Mouse (Mus musculus): ENCODE measurements around the gene Pdf. TPM values are rescaled to one million over a fixed set of nuclear protein-coding genes. Genes with fewer than 3 reads are reported as not detected.
"Not testable (repeated sequence)": the region's sequence is repeated elsewhere in the genome, so short reads cannot be mapped to it uniquely, and the experiment has no call there.

Pdf gene
- polyA plus RNA-seq, 1 experiment from 2014 or later = 53.4 TPM

- Histone ChIP-seq H3K36me3 (replicated peaks) (peaks cover 33% of the 10 kb centered on the region), H3K4me1 (peaks cover 13% of the 10 kb centered on the region), H3K27ac (replicated peaks) (no peak overlapping the region), H3K27me3 (replicated peaks; ENCODE audit: low read depth, poor library complexity, severe bottlenecking) (no peaks in the 10 kb centered on the region), H3K9me3 (no peaks in the 10 kb centered on the region), H3K4me3 (no peak overlapping the region)
- WGBS = 86% methylated on average over 1 of the region's 1 CpGs
- DNase-seq (ENCODE audit: low spot score) = no peak
Measured at GRCm38 (mm10) chr8:107062613-107063012, 14.2 kb upstream of the Pdf start.

GRCm38 (mm10) chr8:107056973-107057369 is 8.6 kb upstream of the Pdf start:
- peaks cover 64% of the 10 kb centered on the region for H3K36me3 ChIP-seq (replicated peaks)
- peaks cover 25% of the 10 kb centered on the region for H3K4me1 ChIP-seq
- peak overlapping the region; percentile 88 for H3K27ac ChIP-seq (replicated peaks)
- peak overlapping the region; percentile 87 for H3K4me3 ChIP-seq
- DNase-seq (ENCODE audit: low spot score) = no peak
- H3K27me3 ChIP-seq (replicated peaks; ENCODE audit: low read depth, poor library complexity, severe bottlenecking) = no peaks in the 10 kb centered on the region
- H3K9me3 ChIP-seq = no peaks in the 10 kb centered on the region
- WGBS = under 1% methylated on average over 33 of the region's 33 CpGs

- Histone ChIP-seq H3K9me3 (no peaks in the 10 kb centered on the region), H3K36me3 (replicated peaks) (peaks cover 70% of the 10 kb centered on the region), H3K27me3 (replicated peaks; ENCODE audit: low read depth, poor library complexity, severe bottlenecking) (no peaks in the 10 kb centered on the region), H3K4me3 (peak within 1 kb of the TSS; percentile 87), H3K4me1 (peaks cover 25% of the 10 kb centered on the region), H3K27ac (replicated peaks) (peak within 1 kb of the TSS; percentile 88)
- WGBS = under 1% methylated on average over 88 of the region's 88 CpGs
- peak; percentile 97 for DNase-seq (ENCODE audit: low spot score)
Measured at GRCm38 (mm10) chr8:107056076-107056972, 7.9 kb upstream of the Pdf start, which contains the start of the genes Cog8 and Nip7. TSS of gene Cog8 (minus strand) at chr8:107056689. TSS of gene Nip7 (plus strand) at chr8:107056877.

DNA sequence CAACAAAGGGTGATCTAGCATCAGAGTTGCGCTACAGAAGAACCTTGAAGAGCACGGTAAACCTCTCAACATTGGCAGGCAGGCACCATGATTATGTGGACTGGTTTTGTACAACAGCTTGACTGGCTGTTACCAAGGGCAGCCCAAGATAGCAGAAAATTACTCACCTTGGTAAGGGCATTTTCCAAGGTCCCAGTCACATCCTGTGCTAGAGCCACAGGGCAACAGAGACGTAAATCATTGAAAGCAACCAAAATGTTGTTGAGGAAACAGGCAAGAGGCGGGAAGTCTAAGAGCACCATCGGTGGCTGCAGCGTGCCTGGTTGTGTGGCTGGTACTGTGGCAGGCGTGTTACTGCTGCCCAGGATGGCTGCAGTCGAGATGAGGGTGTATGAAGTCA is 3.6 kb upstream of the Pdf start:
- Histone ChIP-seq H3K9me3 (no peaks in the 10 kb centered on the region), H3K36me3 (replicated peaks) (peaks cover 71% of the 10 kb centered on the region), H3K4me1 (peaks cover 38% of the 10 kb centered on the region), H3K4me3 (no peak overlapping the region), H3K27ac (replicated peaks) (no peak overlapping the region), H3K27me3 (replicated peaks; ENCODE audit: low read depth, poor library complexity, severe bottlenecking) (no peaks in the 10 kb centered on the region)
- 94% methylated on average over 8 of the region's 8 CpGs for WGBS
- no peak for DNase-seq (ENCODE audit: low spot score)

DNA sequence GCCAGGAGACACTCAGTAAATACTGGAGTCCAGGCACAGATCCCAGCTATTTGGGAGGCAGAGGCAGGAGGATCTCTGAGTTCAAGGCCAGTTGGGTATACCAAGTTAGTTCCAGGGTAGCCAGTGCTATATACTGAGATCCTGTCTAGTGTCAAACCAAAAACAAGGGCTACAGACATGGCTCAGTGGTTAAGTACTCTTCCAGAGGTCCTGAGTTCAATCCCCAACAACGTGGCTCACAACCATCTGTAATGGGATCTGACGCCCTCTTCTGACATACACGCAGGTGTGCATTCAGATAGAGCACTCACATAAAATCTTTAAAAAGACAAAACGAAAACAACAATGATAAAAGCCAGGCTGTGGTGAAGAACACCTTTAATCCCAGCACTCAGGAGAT is 1.1 kb upstream of the Pdf start:
- Histone ChIP-seq H3K4me1 (peaks cover 25% of the 10 kb centered on the region), H3K9me3 (no peaks in the 10 kb centered on the region), H3K36me3 (replicated peaks) (peaks cover 90% of the 10 kb centered on the region), H3K27me3 (replicated peaks; ENCODE audit: low read depth, poor library complexity, severe bottlenecking) (no peaks in the 10 kb centered on the region), H3K4me3 (peak overlapping the region; percentile 95), H3K27ac (replicated peaks) (no peak overlapping the region)
- no peak for DNase-seq (ENCODE audit: low spot score)
- WGBS = 96% methylated on average over 4 of the region's 4 CpGs

DNA sequence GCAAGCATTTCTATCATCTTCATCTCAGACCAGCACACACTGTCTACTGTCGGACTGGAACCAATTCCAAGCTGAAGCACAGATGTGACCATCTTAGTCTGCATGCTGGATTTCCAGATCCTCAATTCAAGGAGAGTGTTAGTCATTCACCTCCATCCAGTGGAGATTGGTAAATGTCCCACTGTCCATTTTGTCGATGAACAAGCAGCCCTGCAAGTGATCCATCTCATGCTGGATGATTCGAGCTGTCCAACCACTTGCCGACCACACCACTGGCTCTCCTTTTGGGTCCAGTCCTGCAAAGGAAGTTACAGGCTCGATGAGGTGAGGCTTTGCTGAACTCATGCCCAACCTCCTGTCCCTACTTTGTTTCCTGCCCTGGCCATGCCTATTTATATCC is 1.4 kb downstream of the Pdf start:
- WGBS = 88% methylated on average over 5 of the region's 5 CpGs
- H3K27me3 ChIP-seq (replicated peaks; ENCODE audit: low read depth, poor library complexity, severe bottlenecking) = no peaks in the 10 kb centered on the region
- H3K36me3 ChIP-seq (replicated peaks) = peaks cover 90% of the 10 kb centered on the region
- peak overlapping the region; percentile 95 for H3K4me3 ChIP-seq
- no peak for DNase-seq (ENCODE audit: low spot score)
- no peak overlapping the region for H3K27ac ChIP-seq (replicated peaks)
- H3K4me1 ChIP-seq = peaks cover 25% of the 10 kb centered on the region
- no peaks in the 10 kb centered on the region for H3K9me3 ChIP-seq

DNA sequence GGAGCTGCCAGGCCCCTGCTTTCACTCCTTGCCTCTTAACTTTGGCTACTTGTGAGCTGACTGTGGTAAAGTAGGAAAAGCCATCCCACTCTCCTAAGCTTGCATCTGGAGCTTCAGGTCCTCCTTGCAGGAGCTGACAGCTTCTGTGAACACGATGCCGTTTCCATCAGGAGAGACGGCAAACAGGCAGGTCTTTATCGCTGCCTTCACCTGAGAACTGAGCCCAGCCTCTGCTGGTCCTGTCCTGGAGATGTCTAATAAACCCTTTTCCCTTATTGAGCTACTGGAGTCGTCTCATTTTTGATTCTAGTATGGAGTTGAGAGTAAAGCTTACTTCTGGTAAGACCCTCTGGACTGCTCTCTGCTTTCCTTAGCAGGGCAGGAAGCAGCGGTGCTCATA is 2.9 kb downstream of the Pdf start:
- Histone ChIP-seq H3K36me3 (replicated peaks) (peaks cover 90% of the 10 kb centered on the region), H3K27ac (replicated peaks) (no peak overlapping the region), H3K9me3 (no peaks in the 10 kb centered on the region), H3K27me3 (replicated peaks; ENCODE audit: low read depth, poor library complexity, severe bottlenecking) (no peaks in the 10 kb centered on the region), H3K4me1 (peaks cover 25% of the 10 kb centered on the region), H3K4me3 (no peak overlapping the region)
- no peak for DNase-seq (ENCODE audit: low spot score)
- 93% methylated on average over 6 of the region's 6 CpGs for WGBS

DNA sequence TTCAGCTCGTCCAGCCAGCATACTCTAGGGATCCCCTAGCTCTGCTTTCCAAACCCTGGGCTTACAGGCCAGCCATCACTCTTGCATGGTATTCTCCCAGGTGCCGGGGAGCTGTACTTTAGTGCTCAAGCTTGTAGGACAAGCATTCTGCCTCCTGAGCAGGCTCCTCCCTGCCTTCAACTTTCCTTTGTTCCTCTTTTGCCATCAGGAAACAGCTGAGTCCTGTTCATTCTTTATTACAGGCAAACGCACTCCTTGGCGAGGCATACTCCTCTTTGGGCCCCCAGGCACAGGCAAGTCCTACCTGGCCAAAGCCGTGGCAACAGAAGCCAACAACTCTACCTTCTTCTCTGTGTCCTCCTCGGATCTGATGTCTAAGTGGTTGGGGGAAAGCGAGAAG is 7.8 kb downstream of the Pdf start:
- WGBS = 87% methylated on average over 7 of the region's 7 CpGs
- H3K27ac ChIP-seq (replicated peaks) = no peak overlapping the region
- DNase-seq (ENCODE audit: low spot score) = no peak
- H3K9me3 ChIP-seq = no peaks in the 10 kb centered on the region
- H3K36me3 ChIP-seq (replicated peaks) = peaks cover 84% of the 10 kb centered on the region
- no peak overlapping the region for H3K4me3 ChIP-seq
- no peaks in the 10 kb centered on the region for H3K4me1 ChIP-seq
- H3K27me3 ChIP-seq (replicated peaks; ENCODE audit: low read depth, poor library complexity, severe bottlenecking) = no peaks in the 10 kb centered on the region

DNA sequence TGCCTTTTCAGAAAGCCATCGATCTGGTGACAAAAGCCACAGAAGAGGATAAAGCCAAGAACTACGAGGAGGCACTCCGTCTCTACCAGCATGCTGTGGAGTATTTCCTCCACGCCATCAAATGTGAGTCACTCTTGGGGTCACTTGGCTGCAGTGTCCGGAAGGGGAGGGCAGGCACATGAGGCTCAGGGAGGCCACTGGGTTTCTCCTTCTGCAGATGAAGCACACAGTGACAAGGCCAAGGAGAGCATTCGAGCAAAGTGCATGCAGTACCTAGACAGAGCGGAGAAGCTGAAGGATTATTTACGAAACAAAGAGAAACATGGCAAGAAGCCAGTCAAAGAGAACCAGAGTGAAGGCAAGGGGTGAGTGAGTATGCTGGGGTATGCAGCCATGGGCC is 11.8 kb downstream of the Pdf start:
- no peak for DNase-seq (ENCODE audit: low spot score)
- no peak overlapping the region for H3K27ac ChIP-seq (replicated peaks)
- no peaks in the 10 kb centered on the region for H3K9me3 ChIP-seq
- peaks cover 44% of the 10 kb centered on the region for H3K36me3 ChIP-seq (replicated peaks)
- H3K27me3 ChIP-seq (replicated peaks; ENCODE audit: low read depth, poor library complexity, severe bottlenecking) = no peaks in the 10 kb centered on the region
- H3K4me1 ChIP-seq = peaks cover 14% of the 10 kb centered on the region
- 94% methylated on average over 8 of the region's 8 CpGs for WGBS
- H3K4me3 ChIP-seq = no peak overlapping the region

- WGBS = 90% methylated on average over 3 of the region's 3 CpGs
- no peak overlapping the region for H3K27ac ChIP-seq (replicated peaks)
- no peak for DNase-seq (ENCODE audit: low spot score)
Measured at GRCm38 (mm10) chr8:107035641-107036040, 12.8 kb downstream of the Pdf start.

GRCm38 (mm10) chr8:107033609-107034008 is 14.8 kb downstream of the Pdf start:
- 94% methylated on average over 2 of the region's 2 CpGs for WGBS
- Histone ChIP-seq H3K4me1 (peaks cover 19% of the 10 kb centered on the region), H3K36me3 (replicated peaks) (peaks cover 15% of the 10 kb centered on the region)
- H3K4me3 ChIP-seq; H3K27ac ChIP-seq (replicated peaks); H3K9me3 ChIP-seq; H3K27me3 ChIP-seq (replicated peaks; ENCODE audit: low read depth, poor library complexity, severe bottlenecking); DNase-seq (ENCODE audit: low spot score): not testable (repeated sequence)

More at GRCm38 (mm10) chr8:107035641-107036040, 12.8 kb downstream of the Pdf start:
- H3K4me1 ChIP-seq = peaks cover 19% of the 10 kb centered on the region
- H3K4me3 ChIP-seq = no peak overlapping the region
- peaks cover 34% of the 10 kb centered on the region for H3K36me3 ChIP-seq (replicated peaks)
- no peaks in the 10 kb centered on the region for H3K9me3 ChIP-seq
- no peaks in the 10 kb centered on the region for H3K27me3 ChIP-seq (replicated peaks; ENCODE audit: low read depth, poor library complexity, severe bottlenecking)

- peaks cover 5% of the 10 kb centered on the region for H3K36me3 ChIP-seq (replicated peaks)
- WGBS = under 1% methylated on average over 40 of the region's 40 CpGs
- DNase-seq (ENCODE audit: low spot score) = no peak
- no peaks in the 10 kb centered on the region for H3K27me3 ChIP-seq (replicated peaks; ENCODE audit: low read depth, poor library complexity, severe bottlenecking)
- H3K4me3 ChIP-seq = peak overlapping the region; percentile 80
- no peaks in the 10 kb centered on the region for H3K9me3 ChIP-seq
- peaks cover 19% of the 10 kb centered on the region for H3K4me1 ChIP-seq
- H3K27ac ChIP-seq (replicated peaks) = peak overlapping the region; percentile 87
Measured at GRCm38 (mm10) chr8:107031577-107032090, 16.8 kb downstream of the Pdf start.
